Mouse (Mus musculus) olfactory bulb, adult 2 months (tissue): ENCODE results near the gene Gmcl1.

ENCODE experiments used
- CTCF ChIP-seq: fragments of 200-500 bp; IDR thresholded peaks from 2 replicates; pipeline ENCODE4 v1.5.1; 2012; ENCODE audit warnings: low read depth, mild to moderate bottlenecking, low read length, moderate library complexity; ENCODE audit not compliant: insufficient read depth
- POLR2A ChIP-seq: fragments of 200-500 bp; IDR thresholded peaks from 2 replicates; pipeline ENCODE4 v1.6.1; 2012; ENCODE audit warnings: mild to moderate bottlenecking, low read depth, low read length, moderate library complexity; ENCODE audit not compliant: insufficient read depth

- no peak for TF ChIP-seq POLR2A
- no peak for TF ChIP-seq CTCF
These were observed 25.0 kb downstream of the Gmcl1 start for GRCm38 (mm10) chr6:86708072-86708774.
